Mouse (Mus musculus): Measurements from ENCODE around the gene Cacng2. TPM values are rescaled to one million over a fixed set of nuclear protein-coding genes. Genes with fewer than 3 reads are reported as not detected.

Gene Cacng2
- total RNA-seq (2022): 10 to 100 TPM; 45.3 to 47.1 (median 46.5) TPM

- peak; percentile 76 to 79 for DNase-seq (ENCODE audit: low spot score in 2 of 2)
Observed at GRCm38 (mm10) chr15:78119704-78120103, at the start of gene Cacng2. Gene Cacng2 (minus strand): TSS chr15:78120028.

GRCm38 (mm10) chr15:78169566-78169965, 49.7 kb upstream of the Cacng2 start:
- DNase-seq (ENCODE audit: low spot score in 2 of 2): no peak

GRCm38 (mm10) chr15:78165292-78165691, 45.5 kb upstream of the Cacng2 start:
- DNase-seq (ENCODE audit: low spot score in 2 of 2): no peak

GRCm38 (mm10) chr15:78164466-78164865, 44.6 kb upstream of the Cacng2 start:
- no peak for DNase-seq (ENCODE audit: low spot score in 2 of 2)

GRCm38 (mm10) chr15:78161946-78162345, 42.1 kb upstream of the Cacng2 start:
- DNase-seq (ENCODE audit: low spot score in 2 of 2): no peak

- DNase-seq (ENCODE audit: low spot score in 2 of 2): no peak
Observed at GRCm38 (mm10) chr15:78158335-78158734, 38.5 kb upstream of the Cacng2 start.

GRCm38 (mm10) chr15:78157824-78158223, 38.0 kb upstream of the Cacng2 start:
- no peak for DNase-seq (ENCODE audit: low spot score in 2 of 2)

GRCm38 (mm10) chr15:78157330-78157729, 37.5 kb upstream of the Cacng2 start:
- no peak for DNase-seq (ENCODE audit: low spot score in 2 of 2)

- DNase-seq (ENCODE audit: low spot score in 2 of 2): no peak
Observed at GRCm38 (mm10) chr15:78155421-78155820, 35.6 kb upstream of the Cacng2 start.

GRCm38 (mm10) chr15:78153045-78153775, 33.4 kb upstream of the Cacng2 start:
- DNase-seq (ENCODE audit: low spot score in 2 of 2): no peak

GRCm38 (mm10) chr15:78148565-78148964, 28.7 kb upstream of the Cacng2 start:
- no peak for DNase-seq (ENCODE audit: low spot score in 2 of 2)

- DNase-seq (ENCODE audit: low spot score in 2 of 2): no peak
Observed at GRCm38 (mm10) chr15:78140226-78140625, 20.4 kb upstream of the Cacng2 start.

- no peak for DNase-seq (ENCODE audit: low spot score in 2 of 2)
Observed at GRCm38 (mm10) chr15:78134606-78135005, 14.8 kb upstream of the Cacng2 start.

GRCm38 (mm10) chr15:78133389-78133788, 13.6 kb upstream of the Cacng2 start:
- no peak for DNase-seq (ENCODE audit: low spot score in 2 of 2)

GRCm38 (mm10) chr15:78119248-78119647, 580 bp downstream of the Cacng2 start:
- peak in 1 of 2 experiments; percentile 42 for DNase-seq (ENCODE audit: low spot score in 2 of 2)

- DNase-seq (ENCODE audit: low spot score in 2 of 2): no peak
Observed at GRCm38 (mm10) chr15:78118275-78118995, 1.4 kb downstream of the Cacng2 start.

GRCm38 (mm10) chr15:78117731-78118130, 2.1 kb downstream of the Cacng2 start:
- DNase-seq (ENCODE audit: low spot score in 2 of 2): no peak

GRCm38 (mm10) chr15:78116936-78117335, 2.9 kb downstream of the Cacng2 start:
- DNase-seq (ENCODE audit: low spot score in 2 of 2): no peak

- DNase-seq (ENCODE audit: low spot score in 2 of 2): no peak
Observed at GRCm38 (mm10) chr15:78116244-78116643, 3.6 kb downstream of the Cacng2 start.

- DNase-seq (ENCODE audit: low spot score in 2 of 2): no peak
Observed at GRCm38 (mm10) chr15:78099516-78099915, 20.3 kb downstream of the Cacng2 start.

- DNase-seq (ENCODE audit: low spot score in 2 of 2): no peak
Observed at GRCm38 (mm10) chr15:78096004-78096403, 23.8 kb downstream of the Cacng2 start.

- no peak for DNase-seq (ENCODE audit: low spot score in 2 of 2)
Observed at GRCm38 (mm10) chr15:78093597-78093996, 26.2 kb downstream of the Cacng2 start.
